Mouse (Mus musculus): ENCODE results near the gene Cdx2.

- TF ChIP-seq POLR2A (IDR thresholded peaks at IDR 0.05; ENCODE audit: low read depth, low read length) (no peak), CTCF (IDR thresholded peaks at IDR 0.05; ENCODE audit: extremely low read depth, insufficient read length, insufficient replicate concordance, low read depth, low read length) (no peak)
Observed at GRCm38 (mm10) chr5:147351931-147352330, 44.9 kb upstream of the Cdx2 start.

Data from small intestine, adult 2 months (tissue).